Mouse (Mus musculus) ovary, adult 2 months (tissue): ENCODE data around the gene Gm43552. TPM values are rescaled to one million over a fixed set of nuclear protein-coding genes. Genes with fewer than 3 reads are reported as not detected.

ENCODE experiments used
- polyA plus RNA-seq: library from polyadenylated mRNA; depleted of rRNA; stranded (reverse); fragments of >200 nt; gene quantifications from 2 replicates; pipeline ENCODE4 v1.2.3, GENCODE M21; 2012; rRNA removed

The Gm43552 gene
- not detected in 2 replicates for polyA plus RNA-seq

DNA sequence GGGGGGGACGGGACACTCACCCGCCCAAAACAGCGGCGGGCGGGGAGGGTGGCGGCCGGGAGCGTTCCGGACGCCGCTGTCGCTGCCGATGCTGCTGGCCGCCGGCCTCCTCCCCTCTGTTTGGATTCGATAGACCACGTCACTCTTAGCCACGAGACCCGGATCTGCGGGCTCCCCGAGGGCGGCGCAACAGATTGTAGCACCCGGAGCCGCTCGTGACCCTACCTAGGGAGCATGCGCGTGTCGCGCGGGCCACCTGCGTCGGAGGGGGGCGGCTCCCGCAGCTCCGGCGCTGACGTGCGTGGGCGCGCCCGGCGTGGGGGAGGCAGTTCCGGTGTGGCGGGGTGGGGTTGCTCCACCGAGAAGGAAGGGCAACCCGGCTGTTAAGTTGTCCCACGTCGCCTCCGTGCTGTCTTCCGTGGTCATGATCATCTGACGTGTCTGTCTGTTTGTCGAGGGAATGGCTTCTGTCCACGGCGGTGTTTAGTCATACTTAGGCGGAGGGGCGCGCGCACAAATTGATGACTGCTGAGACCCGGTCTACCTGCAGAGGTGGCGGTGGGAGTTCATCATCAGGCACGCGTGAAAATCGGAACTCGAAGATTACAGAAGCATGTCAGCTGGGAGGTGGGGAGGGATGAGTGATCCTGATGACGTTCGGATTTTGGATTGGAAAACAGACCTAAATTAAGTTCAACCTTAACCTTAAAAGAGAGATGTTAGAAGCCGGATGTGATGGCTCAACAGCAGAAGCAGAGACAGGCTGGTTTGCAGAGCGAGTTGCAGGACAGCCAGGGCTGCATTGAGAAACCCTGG, at the start of gene Gm43552:
Gene Gm43552 (minus strand): TSS at position 118 of the 816 bp plus-strand sequence.

GRCm38 (mm10) chr5:65536751-65537419, 44.3 kb upstream of the Gm43552 start, which contains the start of the genes Smim14 and Ube2k:
Smim14 (minus strand) TSS chr5:65537184.
Ube2k (plus strand) TSS chr5:65537233.

GRCm38 (mm10) chr5:65435806-65436561, 56.6 kb downstream of the Gm43552 start, which contains the start of gene Ugdh:
Ugdh (minus strand) TSS chr5:65435949.

GRCm38 (mm10) chr5:65390648-65391644, 101.7 kb downstream of the Gm43552 start, which contains the start of the genes Rpl9 and Lias:
Rpl9 (minus strand) TSS chr5:65391444.
Lias (plus strand) TSS chr5:65391497.

Other genes starting within 250 kb of the Gm43552 start
- gene Rfc1, start 157.2 kb downstream of the Gm43552 start, polyA plus RNA-seq, result 13.2 and 14.4 TPM in 2 replicates
- gene Klb, start 144.5 kb downstream of the Gm43552 start, polyA plus RNA-seq, result 2.1 and 2.2 TPM in 2 replicates
- gene Rpl9, start 101.4 kb downstream of the Gm43552 start, polyA plus RNA-seq, result 133 and 196 TPM in 2 replicates
- gene Lias, start 101.3 kb downstream of the Gm43552 start, polyA plus RNA-seq, result 8.3 and 10.8 TPM in 2 replicates
- 10.0 and 12.3 TPM in 2 replicates for gene Ugdh, start 56.9 kb downstream of the Gm43552 start, polyA plus RNA-seq
- 155 and 181 TPM in 2 replicates for gene Smim14, start 44.4 kb upstream of the Gm43552 start, polyA plus RNA-seq
- gene Ube2k, start 44.4 kb upstream of the Gm43552 start, polyA plus RNA-seq, result 16.1 and 16.6 TPM in 2 replicates
- gene Pds5a, start 205.4 kb upstream of the Gm43552 start, polyA plus RNA-seq, result 8.9 and 13.9 TPM in 2 replicates